Mouse (Mus musculus) spleen, adult 2 months (tissue): Measurements from ENCODE around the gene Galk1.

Experiments
- CTCF ChIP-seq: fragments of 200-500 bp; IDR thresholded peaks from 2 replicates; pipeline ENCODE4 v1.5.1; 2011; ENCODE audit warnings: mild to moderate bottlenecking, inconsistent platforms; ENCODE audit not compliant: insufficient read depth, insufficient read length, insufficient replicate concordance; ENCODE audit errors: extremely low read depth
- POLR2A ChIP-seq: fragments of 200-500 bp; IDR thresholded peaks from 2 replicates; pipeline ENCODE4 v1.6.1; 2011; ENCODE audit warnings: low read depth, low read length, inconsistent platforms

DNA sequence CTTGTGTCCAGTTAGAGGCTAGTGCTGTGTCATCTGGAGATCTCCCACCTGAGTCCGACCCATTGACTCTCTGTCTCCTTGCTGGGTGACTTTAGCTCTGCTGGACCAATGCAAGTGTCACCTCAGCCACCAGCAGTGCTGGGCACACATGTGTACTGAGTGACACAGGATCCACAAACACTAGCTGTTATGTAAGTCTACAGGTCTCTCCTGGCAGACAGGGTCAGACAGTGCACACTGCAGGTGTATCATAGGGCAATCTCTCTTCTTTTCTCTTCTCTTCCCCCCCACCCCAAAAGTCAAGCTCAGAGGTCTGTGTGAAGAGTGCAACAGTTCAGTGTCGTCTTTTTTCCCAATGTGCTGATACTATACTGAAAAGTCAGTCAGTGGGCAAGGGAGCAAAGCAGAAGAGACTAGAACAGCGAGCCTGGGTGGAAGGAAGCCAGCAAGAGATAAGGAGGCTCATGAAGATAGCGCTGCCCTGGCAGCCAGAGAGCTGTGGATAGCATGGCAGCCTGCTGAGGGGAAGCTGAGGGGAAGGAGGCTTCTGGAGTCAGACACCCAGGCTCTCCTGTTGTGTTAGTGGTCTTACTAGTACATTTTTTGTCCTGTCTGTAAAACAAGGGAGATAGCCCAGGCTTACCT is 44.8 kb upstream of the Galk1 start:
- TF ChIP-seq CTCF = no peak
- TF ChIP-seq POLR2A = no peak
